Mouse (Mus musculus): ENCODE data around the gene Renbp. TPM values are rescaled to one million over a fixed set of nuclear protein-coding genes. Genes with fewer than 3 reads are reported as not detected.

Gene Renbp
- polyA plus RNA-seq, 1 experiment from 2014 or later, result 14.4 TPM

- 32% methylated on average over 31 of the region's 31 CpGs for WGBS
- H3K27ac ChIP-seq (ENCODE audit: low read depth, low read length), result peak overlapping the region; percentile 66
- ATAC-seq (replicated peaks; ENCODE audit: low FRiP score), result peak; percentile 96
- H3K9me3 ChIP-seq (ENCODE audit: control insufficient read depth, low read length), result no peaks in the 10 kb centered on the region
- DNase-seq (ENCODE audit: low spot score), result peak; percentile 90
- H3K9ac ChIP-seq (ENCODE audit: low read length), result peak overlapping the region; percentile 37; the same call in 1 of the 2 replicates
- H3K4me1 ChIP-seq (replicated peaks; ENCODE audit: control insufficient read depth, insufficient read depth, low read length), result no peaks in the 10 kb centered on the region
- H3K27me3 ChIP-seq (ENCODE audit: control insufficient read depth, insufficient read depth, low read length), result no peaks in the 10 kb centered on the region
- no peaks in the 10 kb centered on the region for H3K36me3 ChIP-seq (ENCODE audit: control insufficient read depth, insufficient read depth, low read length)
- no peak overlapping the region for H3K4me3 ChIP-seq (ENCODE audit: low read depth, low read length)
- peak overlapping the region; percentile 40 for H3K4me2 ChIP-seq (ENCODE audit: low read depth, low read length, severe bottlenecking)
These were observed 15.6 kb downstream of the Renbp start for GRCm38 (mm10) chrX:73914827-73915703.

GRCm38 (mm10) chrX:73911588-73911987, 19.1 kb downstream of the Renbp start:
- WGBS, result 70% methylated on average over 2 of the region's 2 CpGs
- no peak overlapping the region for H3K9ac ChIP-seq (ENCODE audit: low read length)
- H3K9me3 ChIP-seq (ENCODE audit: control insufficient read depth, low read length), result no peaks in the 10 kb centered on the region
- no peaks in the 10 kb centered on the region for H3K27me3 ChIP-seq (ENCODE audit: control insufficient read depth, insufficient read depth, low read length)
- H3K27ac ChIP-seq (ENCODE audit: low read depth, low read length), result no peak overlapping the region
- H3K36me3 ChIP-seq (ENCODE audit: control insufficient read depth, insufficient read depth, low read length), result no peaks in the 10 kb centered on the region
- H3K4me3 ChIP-seq (ENCODE audit: low read depth, low read length), result no peak overlapping the region
- H3K4me1 ChIP-seq (replicated peaks; ENCODE audit: control insufficient read depth, insufficient read depth, low read length), result no peaks in the 10 kb centered on the region
- ATAC-seq (replicated peaks; ENCODE audit: low FRiP score), result no peak
- no peak for DNase-seq (ENCODE audit: low spot score)
- H3K4me2 ChIP-seq (ENCODE audit: low read depth, low read length, severe bottlenecking), result no peak overlapping the region

- no peak overlapping the region for H3K4me3 ChIP-seq (ENCODE audit: low read depth, low read length)
- no peak overlapping the region for H3K27ac ChIP-seq (ENCODE audit: low read depth, low read length)
- 16% methylated on average over 20 of the region's 26 CpGs for WGBS
- no peaks in the 10 kb centered on the region for H3K27me3 ChIP-seq (ENCODE audit: control insufficient read depth, insufficient read depth, low read length)
- DNase-seq (ENCODE audit: low spot score) (no peak), ATAC-seq (replicated peaks; ENCODE audit: low FRiP score) (no peak)
- no peaks in the 10 kb centered on the region for H3K36me3 ChIP-seq (ENCODE audit: control insufficient read depth, insufficient read depth, low read length)
- no peaks in the 10 kb centered on the region for H3K4me1 ChIP-seq (replicated peaks; ENCODE audit: control insufficient read depth, insufficient read depth, low read length)
- peak overlapping the region; percentile 40; the same call in 1 of the 2 replicates for H3K4me2 ChIP-seq (ENCODE audit: low read depth, low read length, severe bottlenecking)
- H3K9me3 ChIP-seq (ENCODE audit: control insufficient read depth, low read length), result no peaks in the 10 kb centered on the region
- peak overlapping the region; percentile 12; the same call in 1 of the 2 replicates for H3K9ac ChIP-seq (ENCODE audit: low read length)
These were observed 19.5 kb downstream of the Renbp start for GRCm38 (mm10) chrX:73911156-73911555.

GRCm38 (mm10) chrX:73910451-73910850, 20.2 kb downstream of the Renbp start:
- DNase-seq (ENCODE audit: low spot score) (no peak), ATAC-seq (replicated peaks; ENCODE audit: low FRiP score) (no peak)
- Histone ChIP-seq H3K9me3 (ENCODE audit: control insufficient read depth, low read length) (no peaks in the 10 kb centered on the region), H3K36me3 (ENCODE audit: control insufficient read depth, insufficient read depth, low read length) (no peaks in the 10 kb centered on the region), H3K27me3 (ENCODE audit: control insufficient read depth, insufficient read depth, low read length) (no peaks in the 10 kb centered on the region), H3K4me2 (ENCODE audit: low read depth, low read length, severe bottlenecking) (no peak overlapping the region), H3K9ac (ENCODE audit: low read length) (no peak overlapping the region), H3K4me3 (ENCODE audit: low read depth, low read length) (no peak overlapping the region), H3K4me1 (replicated peaks; ENCODE audit: control insufficient read depth, insufficient read depth, low read length) (no peaks in the 10 kb centered on the region), H3K27ac (ENCODE audit: low read depth, low read length) (no peak overlapping the region)

GRCm38 (mm10) chrX:73910049-73910448, 20.6 kb downstream of the Renbp start:
- no peak overlapping the region for H3K27ac ChIP-seq (ENCODE audit: low read depth, low read length)
- no peaks in the 10 kb centered on the region for H3K4me1 ChIP-seq (replicated peaks; ENCODE audit: control insufficient read depth, insufficient read depth, low read length)
- ATAC-seq (replicated peaks; ENCODE audit: low FRiP score) (no peak), DNase-seq (ENCODE audit: low spot score) (no peak)
- H3K9ac ChIP-seq (ENCODE audit: low read length), result no peak overlapping the region
- WGBS, result 86% methylated on average over 1 of the region's 1 CpGs
- no peaks in the 10 kb centered on the region for H3K36me3 ChIP-seq (ENCODE audit: control insufficient read depth, insufficient read depth, low read length)
- H3K4me2 ChIP-seq (ENCODE audit: low read depth, low read length, severe bottlenecking), result no peak overlapping the region
- H3K27me3 ChIP-seq (ENCODE audit: control insufficient read depth, insufficient read depth, low read length), result no peaks in the 10 kb centered on the region
- H3K9me3 ChIP-seq (ENCODE audit: control insufficient read depth, low read length), result no peaks in the 10 kb centered on the region
- H3K4me3 ChIP-seq (ENCODE audit: low read depth, low read length), result no peak overlapping the region

GRCm38 (mm10) chrX:73897959-73898358, 32.7 kb downstream of the Renbp start:
- 67% methylated on average over 3 of the region's 3 CpGs for WGBS
- no peak for ATAC-seq (replicated peaks; ENCODE audit: low FRiP score)
- no peak for DNase-seq (ENCODE audit: low spot score)

GRCm38 (mm10) chrX:73895719-73896118, 34.9 kb downstream of the Renbp start, which contains the start of gene L1cam:
Gene L1cam, minus strand, starts transcription at chrX:73896105.
- DNase-seq (ENCODE audit: low spot score) (peak; percentile 64), ATAC-seq (replicated peaks; ENCODE audit: low FRiP score) (no peak)
- Histone ChIP-seq H3K4me2 (ENCODE audit: low read depth, low read length, severe bottlenecking) (no peak within 1 kb of the TSS), H3K4me3 (ENCODE audit: low read depth, low read length) (no peak within 1 kb of the TSS), H3K9ac (ENCODE audit: low read length) (no peak within 1 kb of the TSS), H3K9me3 (ENCODE audit: control insufficient read depth, low read length) (no peaks in the 10 kb centered on the region), H3K27me3 (ENCODE audit: control insufficient read depth, insufficient read depth, low read length) (no peaks in the 10 kb centered on the region), H3K4me1 (replicated peaks; ENCODE audit: control insufficient read depth, insufficient read depth, low read length) (no peaks in the 10 kb centered on the region), H3K36me3 (ENCODE audit: control insufficient read depth, insufficient read depth, low read length) (no peaks in the 10 kb centered on the region), H3K27ac (ENCODE audit: low read depth, low read length) (no peak within 1 kb of the TSS)
- 13% methylated on average over 2 of the region's 2 CpGs for WGBS

More at GRCm38 (mm10) chrX:73897959-73898358, 32.7 kb downstream of the Renbp start:
- no peaks in the 10 kb centered on the region for H3K27me3 ChIP-seq (ENCODE audit: control insufficient read depth, insufficient read depth, low read length)
- H3K4me2 ChIP-seq (ENCODE audit: low read depth, low read length, severe bottlenecking), result no peak overlapping the region
- H3K27ac ChIP-seq (ENCODE audit: low read depth, low read length), result no peak overlapping the region
- H3K9ac ChIP-seq (ENCODE audit: low read length), result no peak overlapping the region
- no peaks in the 10 kb centered on the region for H3K9me3 ChIP-seq (ENCODE audit: control insufficient read depth, low read length)
- H3K4me3 ChIP-seq (ENCODE audit: low read depth, low read length), result no peak overlapping the region
- no peaks in the 10 kb centered on the region for H3K36me3 ChIP-seq (ENCODE audit: control insufficient read depth, insufficient read depth, low read length)
- H3K4me1 ChIP-seq (replicated peaks; ENCODE audit: control insufficient read depth, insufficient read depth, low read length), result no peaks in the 10 kb centered on the region

- H3K36me3 ChIP-seq (ENCODE audit: control insufficient read depth, insufficient read depth, low read length), result no peaks in the 10 kb centered on the region
- 92% methylated on average over 14 of the region's 14 CpGs for WGBS
- no peak overlapping the region for H3K9ac ChIP-seq (ENCODE audit: low read length)
- DNase-seq (ENCODE audit: low spot score) (no peak), ATAC-seq (replicated peaks; ENCODE audit: low FRiP score) (no peak)
- no peak overlapping the region for H3K4me2 ChIP-seq (ENCODE audit: low read depth, low read length, severe bottlenecking)
- no peaks in the 10 kb centered on the region for H3K9me3 ChIP-seq (ENCODE audit: control insufficient read depth, low read length)
- H3K4me1 ChIP-seq (replicated peaks; ENCODE audit: control insufficient read depth, insufficient read depth, low read length), result no peaks in the 10 kb centered on the region
- H3K27ac ChIP-seq (ENCODE audit: low read depth, low read length), result no peak overlapping the region
- H3K27me3 ChIP-seq (ENCODE audit: control insufficient read depth, insufficient read depth, low read length), result no peaks in the 10 kb centered on the region
- no peak overlapping the region for H3K4me3 ChIP-seq (ENCODE audit: low read depth, low read length)
These were observed 37.8 kb downstream of the Renbp start for GRCm38 (mm10) chrX:73892833-73893232.
